Mouse (Mus musculus) hindbrain, embryonic 10.5 days (tissue): ENCODE data around the gene Cped1. TPM values are rescaled to one million over a fixed set of nuclear protein-coding genes. Genes with fewer than 3 reads are reported as not detected.

ENCODE experiments used
- DNase-seq: peaks from one replicate; pipeline ENCODE4 v3.0.0-alpha.2; 2017; ENCODE audit warnings: low spot score
- H3K27ac ChIP-seq: fragments of 300-500 bp; sonication (generic); 2 replicates; pipeline ENCODE4 v1.5.1; 2016; ENCODE audit warnings: mild to moderate bottlenecking, moderate library complexity
- H3K27me3 ChIP-seq: fragments of 300-500 bp; sonication (generic); 2 replicates; pipeline ENCODE4 v1.6.1; 2016; ENCODE audit warnings: mild to moderate bottlenecking; ENCODE audit not compliant: poor library complexity, insufficient read depth, severe bottlenecking
- H3K36me3 ChIP-seq: fragments of 300-500 bp; sonication (generic); 2 replicates; pipeline ENCODE4 v1.6.1; 2016; ENCODE audit warnings: mild to moderate bottlenecking, moderate library complexity
- H3K4me1 ChIP-seq: fragments of 300-500 bp; sonication (generic); replicated peaks from 2 replicates; pipeline ENCODE4 v1.6.1; 2016; ENCODE audit warnings: mild to moderate bottlenecking
- H3K4me3 ChIP-seq: fragments of 300-500 bp; sonication (generic); 2 replicates; pipeline ENCODE4 v1.5.1; 2016; ENCODE audit warnings: mild to moderate bottlenecking, moderate library complexity
- H3K9me3 ChIP-seq: fragments of 300-500 bp; sonication (generic); 2 replicates; pipeline ENCODE4 v1.6.1; 2016; ENCODE audit warnings: mild to moderate bottlenecking, moderate library complexity
- WGBS: fragments of 180-500 bp; shearing (Covaris S2); methylation state at CpG from one replicate; pipeline ENCODE4 v1.1.7; 2016; 5-methylcytosine and 5-hydroxymethylcytosine counted together
- polyA plus RNA-seq: library from polyadenylated mRNA; unstranded; fragments of >200 nt; fragmentation: Nextera tagmentation; extraction: Ambion mirVana; gene quantifications from 2 replicates; pipeline ENCODE4 v1.2.1, GENCODE M21; 2016

Gene Cped1
- polyA plus RNA-seq, 1 experiment from 2014 or later, result 13.7 TPM

DNA sequence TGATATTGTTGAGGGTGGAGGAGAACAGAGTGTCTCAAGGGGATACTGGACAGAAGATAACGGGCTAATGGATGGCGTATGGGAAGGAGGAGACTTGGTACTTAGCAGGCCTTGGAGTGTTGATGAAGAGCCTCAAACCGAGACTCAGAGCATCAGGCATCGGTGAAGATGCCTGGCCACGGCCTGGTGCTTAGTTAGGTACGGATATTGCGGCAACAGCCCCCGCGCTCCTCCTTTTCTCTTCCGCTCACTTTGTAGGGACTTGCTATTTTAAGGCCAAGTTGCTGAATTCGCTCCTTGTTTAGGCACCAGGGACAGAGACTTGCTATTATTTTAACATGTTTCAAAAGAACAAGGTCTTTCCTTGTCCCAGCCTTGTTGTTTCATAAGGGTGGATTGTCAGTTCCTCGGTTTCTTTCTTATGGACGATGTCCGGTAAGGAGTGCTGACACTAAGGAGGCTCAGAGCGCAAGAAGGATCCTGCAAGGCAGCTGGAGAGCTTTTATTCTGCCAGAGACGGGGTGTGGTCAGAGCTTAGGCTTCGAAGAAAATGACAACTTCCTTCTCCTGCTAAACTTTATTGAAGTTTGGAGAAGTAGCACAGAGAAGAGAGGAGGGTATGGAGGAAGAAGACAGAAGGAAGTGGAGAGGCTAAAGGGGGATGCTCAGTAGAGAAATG, 16.9 kb downstream of the Cped1 start:
- Histone ChIP-seq H3K27me3 (peaks cover 12% of the 10 kb centered on the region; the same call in 1 of the 2 replicates), H3K9me3 (no peaks in the 10 kb centered on the region), H3K27ac (peak overlapping the region; percentile 35; the same call in 1 of the 2 replicates), H3K4me1 (peaks cover 21% of the 10 kb centered on the region; the same call in 1 of the 2 replicates), H3K4me3 (peak overlapping the region; percentile 20; the same call in 1 of the 2 replicates), H3K36me3 (no peaks in the 10 kb centered on the region)
- peak; percentile 7 for DNase-seq
- WGBS, result 33% methylated on average over 17 of the region's 17 CpGs

DNA sequence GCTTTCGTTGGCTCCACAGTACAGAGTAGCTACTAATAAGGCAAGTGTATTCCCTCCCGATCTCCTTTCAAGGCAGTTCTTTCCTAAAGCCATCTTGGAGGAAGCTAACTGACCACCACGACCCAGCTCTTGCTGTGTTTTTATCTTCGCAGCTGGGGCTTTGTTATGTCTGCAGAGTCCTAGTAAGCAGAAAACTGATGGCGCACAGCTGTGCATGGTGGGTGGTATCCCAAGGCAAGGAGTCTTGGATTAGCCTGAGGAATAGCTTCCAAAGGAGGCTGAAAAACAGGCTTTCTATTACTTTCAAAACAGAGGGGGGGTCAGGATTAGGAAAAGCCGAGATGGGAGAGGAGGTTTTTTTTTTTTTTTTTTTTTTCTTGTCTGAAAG, 17.5 kb downstream of the Cped1 start:
- peak overlapping the region; percentile 35; the same call in 1 of the 2 replicates for H3K27ac ChIP-seq
- 5% methylated on average over 6 of the region's 6 CpGs for WGBS
- DNase-seq, result peak; percentile 58
- peaks cover 12% of the 10 kb centered on the region; the same call in 1 of the 2 replicates for H3K27me3 ChIP-seq
- H3K9me3 ChIP-seq, result no peaks in the 10 kb centered on the region
- no peaks in the 10 kb centered on the region for H3K36me3 ChIP-seq
- H3K4me3 ChIP-seq, result peak overlapping the region; percentile 20; the same call in 1 of the 2 replicates
- H3K4me1 ChIP-seq, result peaks cover 19% of the 10 kb centered on the region; the same call in 1 of the 2 replicates

DNA sequence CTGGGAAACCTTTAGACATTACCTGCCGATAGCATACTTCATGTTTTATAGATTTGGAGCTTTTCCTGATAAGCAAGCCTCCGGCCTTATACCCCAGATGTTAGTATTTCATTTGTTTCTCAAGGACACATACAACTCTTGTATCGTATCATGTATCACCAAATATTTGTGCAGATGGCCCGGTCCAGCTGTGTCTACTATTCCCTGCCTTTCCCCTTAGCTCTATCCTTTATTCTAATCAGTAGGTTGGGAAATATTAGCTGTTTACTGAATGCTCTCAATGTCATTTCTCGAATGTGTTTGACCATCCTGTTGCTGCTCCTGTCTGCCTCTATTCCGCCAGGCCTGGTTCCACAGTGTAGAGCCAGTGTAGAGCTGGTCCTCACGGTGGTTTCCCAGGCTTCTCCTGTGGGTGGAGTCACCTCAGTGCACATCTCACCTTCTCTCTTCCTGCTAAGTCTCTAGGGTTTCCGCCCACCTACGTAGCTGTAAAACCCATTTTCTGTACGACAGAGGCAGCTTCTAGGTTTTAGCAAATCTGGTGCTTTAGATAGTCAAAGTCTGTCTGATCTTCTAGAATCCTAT, 18.3 kb downstream of the Cped1 start:
- no peaks in the 10 kb centered on the region for H3K9me3 ChIP-seq
- H3K4me3 ChIP-seq, result no peak overlapping the region
- no peaks in the 10 kb centered on the region for H3K36me3 ChIP-seq
- peaks cover 12% of the 10 kb centered on the region; the same call in 1 of the 2 replicates for H3K27me3 ChIP-seq
- no peak overlapping the region; the same call in 1 of the 2 replicates for H3K27ac ChIP-seq
- no peak for DNase-seq
- 70% methylated on average over 10 of the region's 10 CpGs for WGBS
- H3K4me1 ChIP-seq, result peaks cover 16% of the 10 kb centered on the region; the same call in 1 of the 2 replicates

GRCm38 (mm10) chr6:22008346-22008745, 22.6 kb downstream of the Cped1 start:
- no peaks in the 10 kb centered on the region; the same call in 1 of the 2 replicates for H3K4me1 ChIP-seq
- H3K27me3 ChIP-seq, result 0 out of 2 replicates have a peak, but pooled peaks cover 2% of the 10 kb centered on the region
- 89% methylated on average over 7 of the region's 7 CpGs for WGBS
- no peak overlapping the region for H3K4me3 ChIP-seq
- no peak overlapping the region for H3K27ac ChIP-seq
- H3K36me3 ChIP-seq, result no peaks in the 10 kb centered on the region
- no peaks in the 10 kb centered on the region for H3K9me3 ChIP-seq
- DNase-seq, result no peak

- 90% methylated on average over 12 of the region's 12 CpGs for WGBS
- no peaks in the 10 kb centered on the region for H3K27me3 ChIP-seq
- no peaks in the 10 kb centered on the region for H3K4me1 ChIP-seq
- no peak overlapping the region for H3K27ac ChIP-seq
- H3K9me3 ChIP-seq, result no peaks in the 10 kb centered on the region
- no peak overlapping the region for H3K4me3 ChIP-seq
- no peaks in the 10 kb centered on the region for H3K36me3 ChIP-seq
- DNase-seq, result no peak
These were observed 24.5 kb downstream of the Cped1 start for GRCm38 (mm10) chr6:22010258-22010657.

DNA sequence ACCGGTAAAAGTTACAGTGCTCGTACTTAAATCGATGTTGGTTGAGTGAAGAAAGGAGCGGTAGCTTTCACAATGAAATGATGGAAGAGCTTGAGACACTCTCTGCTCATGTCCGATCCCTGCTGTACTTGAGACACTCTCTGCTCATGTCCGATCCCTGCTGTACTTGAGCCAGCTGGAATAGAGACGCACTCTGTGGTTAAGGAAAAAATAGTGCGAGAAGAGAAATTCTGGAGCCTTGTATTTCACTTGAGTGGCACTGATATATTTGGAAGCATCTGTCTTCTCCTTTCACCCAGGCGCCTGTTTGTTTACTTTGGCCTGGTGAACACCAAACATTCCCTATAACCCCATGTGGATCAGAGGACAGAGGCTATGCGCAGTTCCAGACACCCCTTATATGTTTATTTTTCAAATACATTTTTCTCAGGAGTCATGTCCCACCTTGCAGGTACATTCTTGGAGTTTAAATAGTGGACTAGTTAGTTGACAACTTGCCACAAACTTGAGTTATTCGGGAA, 25.1 kb downstream of the Cped1 start:
- Histone ChIP-seq H3K36me3 (no peaks in the 10 kb centered on the region), H3K27ac (no peak overlapping the region), H3K27me3 (no peaks in the 10 kb centered on the region), H3K9me3 (no peaks in the 10 kb centered on the region), H3K4me1 (no peaks in the 10 kb centered on the region), H3K4me3 (no peak overlapping the region)
- no peak for DNase-seq
- 87% methylated on average over 11 of the region's 11 CpGs for WGBS

DNA sequence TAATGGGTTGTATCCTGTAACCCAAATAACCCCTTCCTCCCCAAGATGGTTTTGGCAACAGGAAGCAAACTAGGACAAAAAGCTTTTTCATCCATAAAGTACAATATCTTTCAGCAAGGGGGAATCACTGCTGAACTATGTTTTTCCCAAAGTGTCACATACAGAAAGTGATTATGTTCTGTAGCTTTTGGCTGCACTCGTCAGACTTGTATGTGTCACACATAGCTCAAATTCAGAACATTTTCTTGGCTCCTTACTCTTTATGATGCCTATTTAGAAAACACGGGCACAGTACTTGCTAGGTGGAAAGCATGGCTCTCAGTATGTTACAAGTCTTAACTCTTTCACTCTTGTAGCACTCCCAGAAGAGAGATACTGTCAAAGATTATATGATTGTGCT, 25.8 kb downstream of the Cped1 start:
- no peak for DNase-seq
- Histone ChIP-seq H3K4me3 (no peak overlapping the region), H3K4me1 (no peaks in the 10 kb centered on the region), H3K27me3 (no peaks in the 10 kb centered on the region), H3K36me3 (no peaks in the 10 kb centered on the region), H3K27ac (no peak overlapping the region), H3K9me3 (no peaks in the 10 kb centered on the region)
- 89% methylated on average over 2 of the region's 2 CpGs for WGBS

DNA sequence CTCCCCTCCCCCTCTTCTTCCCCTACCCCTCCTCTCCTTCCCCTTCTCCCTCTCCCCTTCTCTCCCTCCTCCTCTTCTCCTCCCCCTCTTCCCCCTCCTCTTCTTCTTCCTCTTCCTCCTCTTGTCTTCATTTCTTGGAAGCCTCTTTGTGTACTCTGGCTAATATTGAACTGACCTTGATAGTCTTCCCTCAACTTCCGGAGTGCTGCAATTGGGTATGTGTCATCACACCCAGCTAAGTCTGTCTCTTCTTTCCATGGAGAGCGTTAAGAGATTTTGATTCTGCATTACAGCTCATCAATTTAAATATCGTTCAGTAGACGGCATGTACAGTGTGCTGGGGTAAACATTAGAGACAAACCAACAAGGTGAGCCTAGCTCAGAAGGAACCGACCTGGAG, 26.4 kb downstream of the Cped1 start:
- Histone ChIP-seq H3K27ac (no peak overlapping the region), H3K4me3 (no peak overlapping the region)
- no peak for DNase-seq

DNA sequence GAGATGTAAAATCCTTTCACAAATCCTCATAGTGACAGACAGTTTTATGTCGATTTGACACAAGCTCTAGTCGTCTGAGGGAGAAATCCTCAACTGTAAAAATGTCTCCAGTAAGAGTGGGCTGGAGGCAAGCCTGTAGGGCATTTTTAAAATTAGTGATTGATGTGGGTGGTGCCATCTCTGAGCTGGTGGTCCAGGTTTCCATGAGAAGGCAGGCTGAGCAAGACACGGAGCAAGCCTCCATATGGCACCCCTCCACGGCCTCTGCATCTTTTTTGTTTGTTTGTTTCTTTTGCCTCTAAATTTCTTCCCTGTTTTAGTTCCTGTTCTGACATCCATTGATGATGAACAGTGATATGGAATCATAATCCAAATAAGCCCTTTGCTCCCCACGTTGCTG, 26.8 kb downstream of the Cped1 start:
- H3K36me3 ChIP-seq, result no peaks in the 10 kb centered on the region
- H3K27ac ChIP-seq, result no peak overlapping the region
- DNase-seq, result no peak
- no peak overlapping the region for H3K4me3 ChIP-seq
- H3K27me3 ChIP-seq, result no peaks in the 10 kb centered on the region
- H3K4me1 ChIP-seq, result no peaks in the 10 kb centered on the region
- no peaks in the 10 kb centered on the region for H3K9me3 ChIP-seq
- 87% methylated on average over 5 of the region's 5 CpGs for WGBS

More for the DNA sequence above, 26.4 kb downstream of the Cped1 start:
- Histone ChIP-seq H3K9me3 (no peaks in the 10 kb centered on the region), H3K36me3 (no peaks in the 10 kb centered on the region), H3K4me1 (no peaks in the 10 kb centered on the region), H3K27me3 (no peaks in the 10 kb centered on the region)
- WGBS, result 90% methylated on average over 5 of the region's 5 CpGs

DNA sequence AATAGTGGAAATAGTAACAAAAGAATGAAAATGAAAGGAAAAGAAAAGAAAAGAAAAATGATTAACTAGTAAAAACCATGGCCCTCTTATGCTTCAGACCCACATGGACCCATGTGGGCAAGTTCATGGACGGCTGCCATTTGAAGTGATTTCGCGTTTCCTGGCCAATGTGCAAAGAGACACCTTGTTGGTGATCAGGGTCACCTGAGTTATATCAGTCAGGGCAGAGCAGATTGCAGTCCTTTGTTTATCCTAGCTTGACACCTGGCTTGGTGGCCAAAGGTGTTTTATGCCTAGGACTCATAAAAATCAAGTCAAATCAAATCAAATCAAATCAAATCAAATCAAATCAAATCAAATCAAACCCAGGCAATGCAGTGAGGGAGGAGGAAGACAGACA, 27.7 kb downstream of the Cped1 start:
- Histone ChIP-seq H3K4me1 (no peaks in the 10 kb centered on the region), H3K4me3 (no peak overlapping the region), H3K36me3 (no peaks in the 10 kb centered on the region), H3K27me3 (no peaks in the 10 kb centered on the region), H3K9me3 (no peaks in the 10 kb centered on the region), H3K27ac (no peak overlapping the region)
- no peak for DNase-seq
- WGBS, result 94% methylated on average over 3 of the region's 3 CpGs

DNA sequence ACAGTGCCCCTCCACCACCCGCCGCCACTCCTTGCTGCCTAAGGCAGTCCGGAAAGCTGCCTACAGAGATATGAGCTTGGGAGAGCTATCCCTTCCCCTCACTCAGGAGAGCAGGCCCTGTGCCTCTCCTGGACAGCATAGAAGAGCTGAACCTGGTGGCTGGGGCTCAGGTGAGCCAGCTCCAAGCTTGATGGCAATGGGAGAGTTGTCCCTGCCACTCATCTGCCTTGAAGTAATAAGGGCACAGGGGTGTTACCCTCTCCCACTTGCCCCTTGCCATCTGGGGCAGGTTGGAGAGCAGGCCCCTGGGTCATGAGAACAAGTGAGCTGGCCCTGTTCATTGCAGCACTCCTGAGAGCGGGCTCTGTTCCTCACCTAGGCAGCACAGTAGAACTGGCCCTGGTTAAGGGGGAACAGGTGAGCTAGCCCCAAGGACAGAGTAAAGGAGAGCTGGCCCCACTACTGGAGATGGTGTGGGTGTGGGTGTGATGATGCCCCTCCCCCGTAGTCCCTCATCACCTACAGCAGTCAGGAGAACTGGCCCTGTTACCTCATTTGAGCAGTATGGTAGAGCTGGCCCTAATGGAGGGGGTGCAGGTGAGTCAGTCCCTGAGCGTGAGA, 28.7 kb downstream of the Cped1 start:
- Histone ChIP-seq H3K27me3 (no peaks in the 10 kb centered on the region), H3K4me1 (no peaks in the 10 kb centered on the region), H3K27ac (no peak overlapping the region), H3K4me3 (no peak overlapping the region), H3K36me3 (no peaks in the 10 kb centered on the region), H3K9me3 (no peaks in the 10 kb centered on the region)
- 94% methylated on average over 6 of the region's 6 CpGs for WGBS
- no peak for DNase-seq

- Histone ChIP-seq H3K4me1 (0 out of 2 replicates have a peak, but pooled peaks cover 5% of the 10 kb centered on the region), H3K27ac (no peak overlapping the region), H3K27me3 (no peaks in the 10 kb centered on the region), H3K4me3 (no peak overlapping the region), H3K36me3 (no peaks in the 10 kb centered on the region), H3K9me3 (no peaks in the 10 kb centered on the region)
- DNase-seq, result no peak
- WGBS, result 77% methylated on average over 7 of the region's 7 CpGs
These were observed 31.9 kb downstream of the Cped1 start for GRCm38 (mm10) chr6:22017631-22018030.
